Mouse (Mus musculus) adrenal gland, postnatal 10 days (tissue): ENCODE data around the gene Tmod2. TPM values are rescaled to one million over a fixed set of nuclear protein-coding genes. Genes with fewer than 3 reads are reported as not detected.
"Not testable (repeated sequence)": the region's sequence is repeated elsewhere in the genome, so short reads cannot be mapped to it uniquely, and the experiment has no call there.

ENCODE experiments used
- DNase-seq: peaks from one replicate; pipeline ENCODE4 v3.0.0; 2021; ENCODE audit warnings: mixed read lengths
- long read RNA-seq, 2 experiments: library from polyadenylated mRNA; stranded (forward); transcript quantifications; one replicate each; pipeline ENCODE4 v2.0.0; 2021
- total RNA-seq, 2 experiments: library from RNA; stranded (reverse); gene quantifications; 2 replicates each; pipeline ENCODE4 v1.2.3; 2021

The Tmod2 gene
- 10 to 100 TPM; 17.9 to 25.6 TPM for total RNA-seq
- long read RNA-seq, experiment 1, full-length matches to known transcripts = 11 of 16 reads
- long read RNA-seq, experiment 1, partial matches to known transcripts = 1 of 16 reads
- long read RNA-seq, experiment 1, other reads (novel, unspliced or antisense) = 4 of 16 reads
- long read RNA-seq, experiment 2, partial matches to known transcripts = 0 of 3 reads
- long read RNA-seq, experiment 2, other reads (novel, unspliced or antisense) = 3 of 3 reads

DNA sequence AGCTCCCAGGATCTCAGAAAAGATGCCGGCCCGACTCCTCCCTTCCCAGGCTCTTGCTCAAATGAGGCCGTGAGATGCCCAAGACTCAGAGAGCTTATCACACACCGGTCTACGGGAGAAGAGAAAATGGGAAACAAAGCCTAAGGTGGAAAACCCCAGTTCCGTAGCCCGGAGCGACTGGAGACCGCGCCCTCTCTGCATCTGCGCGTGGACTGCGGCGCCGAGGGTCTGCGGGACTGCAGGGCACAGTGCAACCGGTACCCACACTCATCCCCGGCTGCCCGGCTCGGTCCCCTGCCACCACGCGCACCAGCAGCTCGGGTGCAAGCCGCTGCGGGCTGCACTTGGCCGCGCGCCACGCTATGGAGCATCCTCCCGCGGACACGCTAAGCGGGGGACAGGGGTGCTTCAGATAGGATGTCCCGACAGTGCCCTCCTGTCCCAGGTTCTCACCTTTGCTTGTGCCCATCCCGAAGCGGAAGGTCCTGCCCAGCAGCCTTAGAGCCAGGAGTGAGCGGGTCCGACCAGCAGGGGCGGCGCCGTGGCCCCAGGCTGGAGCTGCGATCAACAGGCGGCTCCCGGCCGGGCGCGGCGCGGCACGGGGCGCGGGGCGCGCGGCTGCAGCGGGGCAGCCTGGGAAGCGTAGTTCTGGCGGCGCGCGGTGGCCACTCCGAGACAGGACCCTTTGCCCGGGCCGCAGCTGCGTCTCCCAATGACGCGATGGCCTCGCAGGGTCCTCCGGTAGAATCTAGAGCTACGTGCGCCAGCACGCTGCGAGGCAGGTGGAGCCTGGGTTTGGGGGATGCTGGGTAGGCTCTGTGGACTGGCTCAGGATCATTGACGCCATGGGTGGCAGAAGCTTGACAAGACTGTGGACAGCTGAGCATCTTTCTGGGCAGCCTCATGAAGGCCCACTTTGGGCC lies at the start of gene Tmod2:
Tmod2 (minus strand) TSS at position 755 of the 923 bp plus-strand sequence.
- DNase-seq = peak; percentile 68

DNA sequence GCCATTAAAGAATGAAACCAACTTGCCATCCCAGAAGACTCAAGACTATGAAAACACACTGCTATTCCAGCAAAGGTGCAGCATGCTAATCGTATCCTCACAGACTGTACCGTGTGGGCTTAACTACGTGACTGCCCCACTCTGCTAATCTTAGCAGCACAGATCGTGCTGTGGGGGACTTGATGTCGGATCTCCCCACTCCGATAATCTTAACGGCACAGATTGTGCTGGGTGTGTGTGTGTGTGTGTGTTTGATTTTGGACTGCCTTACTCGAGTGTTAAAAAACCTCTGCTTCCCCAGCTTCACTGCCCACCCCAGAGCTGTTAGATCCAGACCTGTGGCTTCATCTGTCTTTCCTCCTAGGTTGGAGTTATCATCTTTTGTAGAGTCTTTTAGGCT lies 49.8 kb upstream of the Tmod2 start:
- no peak for DNase-seq

DNA sequence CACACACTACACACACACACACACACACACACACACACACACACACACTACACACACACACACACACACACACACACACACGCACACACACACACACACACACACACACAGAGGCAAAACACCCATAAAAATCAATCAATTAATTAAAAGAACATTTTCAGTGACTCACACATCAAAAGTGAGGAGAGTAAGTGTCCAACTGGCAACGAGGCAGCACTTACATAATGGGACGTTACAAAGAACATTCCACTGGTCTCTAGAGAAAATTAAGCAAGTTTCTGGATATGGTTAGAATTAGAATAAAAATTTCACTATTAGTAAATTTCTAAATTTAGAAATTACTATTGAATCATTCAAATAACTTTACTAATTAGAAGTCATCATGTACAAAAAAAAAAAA lies 45.3 kb upstream of the Tmod2 start:
- DNase-seq = peak; percentile 26

DNA sequence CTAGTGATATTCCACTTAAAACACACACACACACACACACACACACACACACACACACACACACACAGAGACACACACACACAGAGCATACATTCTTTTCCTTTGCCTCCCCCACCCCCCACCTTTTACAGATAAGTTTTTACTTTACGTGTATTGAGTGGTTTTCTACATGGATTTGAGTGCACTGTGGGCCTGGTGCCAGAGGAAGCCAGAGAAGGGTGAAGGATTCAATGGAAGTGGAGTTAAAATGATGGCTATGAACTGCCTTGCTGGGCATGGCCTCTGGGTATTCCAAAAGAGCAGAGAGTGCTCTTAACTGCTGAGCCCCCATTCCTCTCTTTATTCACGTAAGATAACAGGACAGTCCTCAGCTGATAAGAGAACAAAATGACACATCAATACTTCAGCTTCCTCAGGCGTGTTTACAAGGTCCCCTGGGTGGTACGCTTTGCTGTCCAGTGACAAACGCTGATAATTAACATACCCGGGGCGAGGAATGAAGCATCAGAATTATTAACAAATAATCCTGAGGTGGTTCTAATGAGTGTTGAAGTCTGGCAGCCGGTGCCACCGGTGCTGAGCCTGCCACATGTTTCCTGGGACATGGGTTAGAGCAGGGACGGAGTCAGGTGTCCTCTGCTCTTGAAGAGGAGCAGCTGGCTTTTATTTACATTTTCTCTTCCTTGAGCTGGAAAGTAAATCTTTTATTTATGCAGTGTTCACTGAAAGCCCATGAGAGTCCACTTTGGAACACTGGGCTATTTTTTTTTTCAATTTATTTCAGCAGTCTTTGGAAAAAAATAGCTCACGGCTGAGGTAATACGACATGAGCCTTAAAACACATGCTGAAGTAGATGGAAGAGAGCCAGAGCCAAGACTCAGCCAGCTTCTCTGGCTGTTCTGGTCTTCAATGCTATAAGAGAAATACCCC lies 43.1 kb upstream of the Tmod2 start:
- DNase-seq = peak; percentile 40

DNA sequence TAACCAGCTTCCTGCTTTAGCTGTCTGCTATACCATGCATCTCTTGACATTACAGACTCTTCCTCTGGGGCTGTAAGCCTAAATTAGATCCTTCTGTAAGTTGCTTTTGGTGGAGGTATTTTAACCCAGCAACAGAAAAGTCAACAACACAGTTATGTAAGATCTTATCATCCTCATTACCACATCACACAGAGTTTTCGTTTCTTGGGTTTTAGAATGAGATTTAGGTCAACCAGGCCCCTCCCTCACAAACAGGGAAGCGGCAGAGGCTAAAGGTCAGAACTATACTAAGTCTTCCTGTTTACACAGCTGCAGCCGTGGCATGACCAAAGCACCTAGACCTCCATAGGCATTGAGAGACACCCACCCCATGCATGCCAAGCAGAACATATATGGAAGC lies 34.3 kb upstream of the Tmod2 start:
- no peak for DNase-seq

DNA sequence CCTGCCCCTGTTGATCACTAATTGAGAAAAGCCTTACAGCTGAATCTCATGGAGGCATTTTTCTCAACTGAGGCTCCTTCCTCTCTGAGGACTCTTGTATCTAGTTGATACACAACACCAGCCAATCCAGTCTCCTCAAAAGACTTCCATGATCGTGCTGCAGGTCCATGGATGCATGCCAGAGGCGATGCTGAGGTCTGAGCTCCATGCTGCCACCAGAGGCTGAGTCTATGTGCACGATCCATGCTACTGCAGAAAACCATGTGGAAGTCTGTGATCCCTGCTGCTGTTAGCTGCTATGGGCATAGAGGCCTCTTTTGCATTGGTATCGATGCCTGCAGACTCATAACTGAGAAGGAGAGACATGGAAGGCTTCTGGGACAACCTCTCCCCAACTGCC lies 23.1 kb upstream of the Tmod2 start:
- no peak for DNase-seq

DNA sequence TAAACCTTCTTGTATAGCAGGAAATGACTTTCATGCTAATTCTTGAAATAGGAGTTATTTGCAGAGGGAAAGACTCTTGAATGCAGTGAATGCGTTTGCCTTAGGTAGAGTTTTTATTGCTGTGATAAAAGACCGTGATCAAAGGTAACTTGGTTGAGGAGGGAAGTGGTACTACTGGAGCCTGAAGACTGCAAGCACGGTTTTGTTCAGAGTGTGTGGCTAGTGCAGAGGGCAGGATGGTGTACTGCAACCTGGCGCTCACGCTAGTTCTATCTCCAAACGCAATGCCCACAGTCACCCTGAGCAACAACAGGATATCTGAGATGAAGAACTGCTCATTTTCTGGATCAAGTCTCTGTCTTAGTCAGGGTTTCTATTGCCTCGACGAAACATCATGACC lies 22.5 kb upstream of the Tmod2 start:
- no peak for DNase-seq

DNA sequence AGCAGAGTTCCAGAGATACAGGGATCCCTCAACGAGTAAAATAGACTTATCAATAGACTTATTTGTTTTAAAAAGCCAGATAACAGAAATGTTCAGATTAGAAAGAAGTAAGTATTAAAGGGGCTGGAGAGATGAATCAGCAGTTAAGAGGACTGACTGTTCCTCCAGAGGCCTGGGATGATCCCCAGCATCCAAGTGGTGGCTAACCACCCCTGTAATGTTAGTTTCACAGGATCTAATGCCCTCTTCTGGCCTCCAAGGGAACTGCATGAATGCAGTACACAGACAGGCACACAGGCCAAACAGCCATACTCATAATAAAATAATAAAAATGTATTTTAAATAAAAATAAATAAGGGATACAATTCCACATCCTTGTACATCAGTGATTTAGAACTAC lies 21.8 kb upstream of the Tmod2 start:
- peak; percentile 25 for DNase-seq

DNA sequence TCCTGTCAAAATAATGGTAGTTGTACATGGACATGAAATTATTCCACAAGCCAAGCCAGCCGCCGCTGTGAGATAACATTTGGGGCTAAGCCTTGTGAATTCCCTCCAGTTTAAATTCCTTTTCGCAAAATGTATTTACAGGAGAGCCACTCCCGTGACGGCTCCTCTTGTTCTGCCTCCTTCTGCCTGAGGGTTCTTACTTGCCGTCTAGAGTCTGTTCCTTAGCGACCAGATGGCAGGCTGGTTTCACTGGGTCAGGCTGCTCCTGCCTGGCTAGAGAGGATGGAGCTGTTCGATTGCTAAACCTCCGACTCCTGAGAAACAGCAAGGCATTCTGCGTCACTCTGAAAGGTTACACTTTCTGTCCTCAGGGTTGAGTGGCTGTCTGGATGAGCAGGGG lies 21.0 kb upstream of the Tmod2 start:
- no peak for DNase-seq

DNA sequence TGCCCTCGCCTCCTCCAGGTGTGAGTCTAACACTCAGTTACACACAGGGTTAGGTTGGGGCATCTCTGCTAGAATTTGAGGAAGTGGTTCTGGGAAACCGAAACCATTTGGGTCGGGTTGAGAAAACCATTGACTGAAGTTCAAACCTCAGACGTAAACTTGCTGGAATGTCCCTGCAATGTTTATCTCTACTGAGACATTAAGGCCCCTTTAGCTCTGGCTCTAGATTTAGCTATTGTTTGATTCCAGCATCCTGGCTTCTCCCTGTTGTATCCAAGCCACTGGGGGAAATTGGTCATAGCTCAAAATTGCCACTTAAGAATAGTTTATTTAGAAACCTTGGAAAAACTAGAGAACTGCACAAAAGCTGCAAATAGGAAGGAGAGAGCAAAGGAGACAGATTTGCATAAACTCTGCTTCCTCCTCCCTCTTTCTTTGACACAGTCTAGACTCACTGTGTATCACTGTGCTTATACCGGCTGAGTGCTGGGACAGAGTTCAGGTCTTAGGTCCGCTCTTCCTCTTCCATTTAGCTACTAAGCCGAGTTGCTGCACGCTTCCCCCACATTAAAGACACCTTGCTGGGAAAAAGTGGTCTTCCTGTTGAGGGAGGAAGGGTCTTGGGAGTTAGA lies 19.8 kb upstream of the Tmod2 start:
- DNase-seq = no peak

DNA sequence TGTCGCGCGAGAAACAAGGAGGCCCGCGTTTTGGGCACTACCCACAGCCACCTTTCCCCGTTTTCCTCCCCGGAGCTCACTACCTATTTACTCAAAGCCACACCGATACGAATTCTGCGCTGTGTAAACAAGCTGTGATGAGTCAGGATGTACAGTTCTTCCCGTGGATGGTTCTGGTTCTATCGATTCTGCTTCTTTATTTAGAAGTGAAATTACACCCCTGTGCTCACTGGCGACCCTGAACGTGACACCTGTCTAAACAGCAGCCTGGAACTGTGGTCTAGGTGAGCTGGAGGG lies 15.1 kb upstream of the Tmod2 start:
- DNase-seq = no peak

DNA sequence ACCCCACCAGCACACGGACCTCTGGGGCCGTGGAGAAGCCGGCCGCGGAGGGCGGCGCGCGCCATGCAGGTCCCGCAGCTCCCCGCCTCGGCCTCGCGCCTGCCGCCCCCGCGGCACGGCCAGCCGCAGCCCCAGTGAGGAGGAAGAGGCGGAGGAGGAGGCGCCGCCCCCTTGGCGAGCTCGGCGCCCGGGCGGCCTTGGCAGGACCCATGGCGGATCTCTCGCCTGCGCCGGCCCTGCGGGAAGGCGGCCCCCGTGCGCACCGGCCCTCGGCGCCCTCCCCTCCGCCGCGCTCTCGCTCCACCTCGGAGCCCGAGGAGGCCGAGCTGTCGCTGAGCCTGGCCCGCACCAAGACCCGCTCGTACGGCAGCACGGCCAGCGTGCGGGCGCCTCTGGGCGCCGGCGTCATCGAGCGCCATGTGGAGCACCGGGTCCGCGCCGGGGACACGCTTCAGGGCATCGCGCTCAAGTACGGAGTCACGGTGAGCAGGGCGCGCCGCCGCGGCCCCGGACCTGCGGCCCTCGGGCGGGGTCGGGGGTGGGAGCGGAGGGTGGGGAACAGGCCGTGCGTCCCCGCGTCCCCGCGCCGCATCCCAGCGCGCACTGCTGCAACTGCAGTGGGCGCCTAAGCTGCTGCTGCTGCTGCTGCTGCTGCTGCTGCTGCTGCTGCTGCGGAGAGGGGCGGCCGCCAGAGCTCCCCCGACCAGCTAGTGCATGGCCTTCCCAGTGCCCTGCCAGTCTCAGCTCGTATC lies 14.6 kb upstream of the Tmod2 start, which contains the start of gene Lysmd2:
Lysmd2 (plus strand) TSS at position 186 of the 752 bp plus-strand sequence.
- peak; percentile 89 for DNase-seq

DNA sequence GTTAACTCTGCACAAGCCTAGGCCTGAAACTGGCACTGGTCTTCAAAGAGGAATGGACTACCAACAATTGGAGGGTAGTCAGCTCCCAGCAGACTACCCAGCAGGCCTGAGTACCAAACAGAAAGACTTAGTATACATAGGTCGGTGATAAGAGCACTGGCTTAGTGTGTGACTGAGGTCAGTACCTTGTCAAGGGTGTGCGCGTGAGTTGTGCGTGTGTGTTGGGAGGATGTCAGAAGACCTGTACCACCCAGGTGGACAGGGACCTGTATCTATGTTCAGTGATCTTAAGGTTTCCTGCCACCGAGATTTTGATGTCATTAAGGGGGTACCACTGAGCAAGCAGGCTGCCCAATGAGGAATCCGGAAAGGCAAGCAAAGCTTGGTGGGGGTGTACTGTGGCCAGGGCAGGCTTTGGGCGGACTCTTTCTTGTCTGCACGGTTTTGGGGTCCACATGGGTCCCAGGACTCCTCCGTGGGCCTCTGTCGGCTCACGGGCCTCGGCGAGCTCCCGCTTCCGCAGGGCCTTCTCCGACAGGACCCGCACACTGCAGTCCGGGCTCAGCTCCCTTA lies 13.9 kb upstream of the Tmod2 start:
- no peak for DNase-seq

DNA sequence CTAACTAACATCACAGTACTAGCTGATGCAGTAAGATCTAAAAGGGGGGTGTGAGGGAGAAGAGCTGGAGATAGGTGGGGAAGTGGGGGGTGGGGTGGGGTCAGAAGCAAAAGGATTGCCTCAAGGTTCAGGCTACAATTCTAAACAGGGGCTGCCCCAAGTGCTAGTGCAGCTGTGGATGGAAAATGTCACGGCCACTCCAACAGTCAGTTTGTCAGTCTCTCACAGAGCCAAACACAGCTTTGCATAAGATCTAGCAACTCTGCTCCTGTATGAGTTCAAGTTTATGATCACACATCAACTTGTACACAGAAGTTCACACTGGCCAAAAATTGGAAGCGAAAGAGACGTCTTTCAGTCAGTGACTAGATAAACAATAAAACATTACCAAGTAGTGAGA lies 10.3 kb upstream of the Tmod2 start:
- DNase-seq = no peak

DNA sequence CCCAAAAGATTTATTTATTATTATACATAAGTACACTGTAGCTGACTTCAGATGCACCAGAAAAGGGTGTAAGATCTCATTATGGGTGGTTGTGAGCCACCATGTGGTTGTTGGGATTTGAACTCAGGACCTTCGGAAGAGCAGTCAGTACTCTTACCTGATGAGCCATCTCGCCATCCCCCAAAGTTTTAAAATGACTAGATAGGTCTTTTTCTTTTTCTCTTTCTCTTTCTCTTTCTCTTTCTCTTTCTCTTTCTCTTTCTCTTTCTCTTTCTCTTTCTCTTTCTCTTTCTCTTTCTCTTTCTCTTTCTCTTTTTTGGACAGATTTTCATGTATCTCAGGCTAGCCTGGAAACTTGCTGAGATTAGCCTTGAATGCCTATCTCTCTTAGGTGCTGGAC lies 8.6 kb upstream of the Tmod2 start:
- DNase-seq = not testable (repeated sequence)

DNA sequence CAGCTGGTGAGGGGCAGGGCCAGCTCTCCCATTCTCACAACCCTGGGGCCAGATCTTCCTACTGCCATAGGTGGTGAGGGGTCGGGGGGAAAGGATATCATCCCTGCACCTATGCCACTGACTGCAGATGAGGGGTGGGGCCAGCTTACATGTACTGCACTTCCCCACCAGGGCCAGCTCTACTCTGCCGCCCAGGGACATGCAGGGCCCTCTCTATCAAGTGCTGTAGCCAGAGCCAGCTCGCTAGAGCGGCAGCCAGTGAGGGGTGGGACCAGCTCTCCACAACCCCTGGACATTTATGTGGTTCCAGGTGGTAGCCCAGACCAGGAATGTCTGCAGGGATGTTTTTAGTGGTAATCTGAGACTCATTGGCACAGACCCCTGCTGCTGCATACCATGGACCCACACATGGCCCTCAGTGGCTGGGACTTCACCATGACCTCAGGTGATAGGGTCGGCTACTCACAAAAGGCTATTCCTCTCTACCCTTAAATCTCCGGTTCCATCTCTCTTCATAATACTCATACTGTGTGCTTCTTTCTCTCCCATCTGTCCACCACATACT lies 7.8 kb upstream of the Tmod2 start:
- DNase-seq = no peak

DNA sequence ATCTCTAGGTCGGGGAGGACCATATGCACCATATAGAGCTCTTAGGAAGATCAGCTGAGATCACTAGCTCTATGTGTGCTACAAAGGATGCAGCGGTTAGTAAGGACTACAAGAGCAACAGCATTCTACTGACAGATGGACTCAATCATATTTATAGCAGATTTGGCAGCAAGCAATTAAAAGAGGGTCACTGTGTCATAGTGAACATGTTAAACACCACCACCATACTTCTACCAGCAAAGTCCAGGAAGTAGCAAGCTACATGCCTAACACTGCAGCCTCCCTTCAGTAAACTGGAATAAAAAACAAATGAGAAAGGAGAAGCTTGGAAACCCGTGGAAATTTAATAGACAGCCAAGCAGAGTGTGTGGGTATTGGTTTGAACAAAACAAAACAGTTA lies 5.4 kb upstream of the Tmod2 start:
- DNase-seq = no peak

DNA sequence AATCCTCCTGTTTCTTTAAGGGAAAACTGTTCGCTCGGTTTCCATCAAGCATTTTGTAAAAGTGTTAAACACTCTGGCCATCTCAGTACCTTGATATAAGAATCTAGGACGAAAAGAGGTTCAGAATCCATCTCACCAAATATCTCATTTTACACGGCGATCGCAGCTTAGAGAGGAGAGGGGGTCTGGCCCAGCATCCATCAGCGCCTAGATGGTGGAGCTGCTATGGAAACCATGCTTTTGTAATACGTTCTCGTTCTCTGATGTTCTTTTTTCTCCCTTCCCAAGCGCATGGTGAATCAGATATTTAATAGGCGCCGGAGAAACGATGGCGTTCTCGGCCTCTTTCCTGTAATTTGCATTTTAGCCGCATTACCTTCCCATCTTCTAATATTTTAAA lies 1.2 kb downstream of the Tmod2 start:
- DNase-seq = no peak

DNA sequence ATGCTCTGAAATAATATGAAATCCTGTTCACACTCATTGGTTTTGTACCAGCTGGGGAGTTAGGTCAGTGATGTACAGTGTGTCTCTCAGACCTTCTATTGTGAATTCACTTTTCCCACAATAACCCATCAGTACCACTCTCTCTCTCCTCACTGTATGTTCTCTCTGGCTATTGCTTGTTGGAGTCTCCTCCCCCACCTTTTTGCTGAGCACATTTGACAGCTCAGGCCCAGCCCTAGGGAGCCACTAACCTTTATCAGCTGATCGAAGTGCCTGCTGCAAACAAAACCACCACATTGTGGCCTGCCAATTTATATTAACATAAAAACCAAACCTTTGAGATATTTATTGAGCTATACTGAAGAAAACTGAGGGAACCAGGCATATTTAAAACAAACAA lies 1.6 kb downstream of the Tmod2 start:
- DNase-seq = no peak

DNA sequence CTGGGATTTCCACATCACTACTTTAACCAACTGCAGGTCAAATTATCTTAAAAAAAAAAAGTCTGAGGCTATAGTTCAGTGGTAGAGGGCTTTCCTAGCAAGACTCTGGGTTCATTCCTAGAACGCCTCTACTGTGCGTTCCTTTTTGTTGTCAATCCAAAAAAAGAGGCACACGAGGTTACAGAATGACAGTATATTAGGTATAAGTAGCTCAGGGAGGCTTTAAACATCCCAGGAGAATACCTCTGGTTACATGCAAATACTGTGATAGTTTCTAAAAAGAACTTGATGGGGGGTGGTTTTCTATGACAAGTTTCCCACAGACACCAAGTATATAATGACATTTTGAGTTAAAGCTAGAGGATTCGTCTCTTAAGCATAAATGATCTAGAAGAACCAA lies 3.6 kb downstream of the Tmod2 start:
- DNase-seq = no peak

DNA sequence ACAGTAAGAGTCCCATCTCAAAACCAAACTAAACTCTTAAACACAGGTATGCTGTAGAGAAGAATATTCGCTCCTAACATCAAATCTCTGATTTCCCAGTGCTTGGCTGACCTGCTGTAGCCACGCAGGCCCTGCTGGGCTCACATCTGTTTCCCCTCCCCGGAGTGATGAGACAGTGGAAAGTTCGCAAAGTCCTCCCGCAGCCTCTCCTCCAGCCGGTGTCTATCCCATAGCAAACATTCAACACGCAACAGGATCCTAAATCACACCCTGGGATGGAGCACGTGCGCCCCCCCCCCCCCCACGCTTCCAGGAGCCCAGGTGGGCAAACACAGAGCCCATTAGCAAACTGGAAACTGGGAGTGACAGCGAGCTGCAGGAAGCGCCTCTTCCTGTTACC lies 9.6 kb downstream of the Tmod2 start:
- DNase-seq = no peak
